Mouse (Mus musculus): ENCODE results near the gene Polr2j.
"Not testable (repeated sequence)": the region's sequence is repeated elsewhere in the genome, so short reads cannot be mapped to it uniquely, and the experiment has no call there.

Polr2j gene

GRCm38 (mm10) chr5:136108486-136108885 is 7.9 kb upstream of the Polr2j start:
- DNase-seq (ENCODE audit: low read depth, low spot score): no peak

DNA sequence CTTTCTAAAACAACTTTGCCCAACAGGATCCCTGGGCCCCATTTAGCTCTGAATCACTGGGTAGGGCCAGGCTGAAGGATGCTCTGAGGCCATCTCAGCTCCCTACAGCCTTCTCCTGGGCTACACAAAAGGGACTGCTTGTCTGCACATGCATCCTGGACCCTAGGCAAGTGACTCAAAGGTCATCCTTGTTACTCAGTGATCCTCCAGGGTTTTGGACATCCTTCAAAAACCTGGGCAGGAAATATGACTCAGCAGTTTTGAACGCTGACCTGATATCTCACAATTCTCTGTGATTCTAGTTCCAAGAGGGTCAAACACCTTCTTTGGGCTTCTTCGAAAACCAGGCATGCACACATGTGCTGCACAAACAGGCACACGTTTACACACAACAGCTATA is 7.4 kb upstream of the Polr2j start:
- no peak for DNase-seq (ENCODE audit: low read depth, low spot score)

DNA sequence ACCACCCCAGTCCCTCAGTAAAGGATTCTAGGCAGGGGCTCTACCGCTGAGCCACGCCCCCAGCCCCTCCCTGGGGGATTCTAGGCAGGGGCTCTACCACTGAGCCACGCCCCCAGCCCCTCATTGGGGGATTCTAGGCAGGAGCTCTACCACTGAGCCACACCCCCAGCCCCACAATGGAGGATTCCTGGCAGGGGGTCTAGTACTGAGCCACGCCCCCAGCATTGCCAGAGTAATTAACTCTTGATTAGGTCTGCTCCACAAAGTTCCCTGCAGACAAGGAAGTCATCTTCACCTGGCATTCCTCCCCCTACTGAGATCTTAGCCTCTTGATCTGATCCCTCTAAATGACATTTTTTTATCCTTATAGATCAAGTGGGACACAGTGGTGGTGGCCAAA is 2.9 kb upstream of the Polr2j start:
- DNase-seq (ENCODE audit: low read depth, low spot score): not testable (repeated sequence)

GRCm38 (mm10) chr5:136116784-136117112 is 317 bp downstream of the Polr2j start:
- no peak for DNase-seq (ENCODE audit: low read depth, low spot score)

DNA sequence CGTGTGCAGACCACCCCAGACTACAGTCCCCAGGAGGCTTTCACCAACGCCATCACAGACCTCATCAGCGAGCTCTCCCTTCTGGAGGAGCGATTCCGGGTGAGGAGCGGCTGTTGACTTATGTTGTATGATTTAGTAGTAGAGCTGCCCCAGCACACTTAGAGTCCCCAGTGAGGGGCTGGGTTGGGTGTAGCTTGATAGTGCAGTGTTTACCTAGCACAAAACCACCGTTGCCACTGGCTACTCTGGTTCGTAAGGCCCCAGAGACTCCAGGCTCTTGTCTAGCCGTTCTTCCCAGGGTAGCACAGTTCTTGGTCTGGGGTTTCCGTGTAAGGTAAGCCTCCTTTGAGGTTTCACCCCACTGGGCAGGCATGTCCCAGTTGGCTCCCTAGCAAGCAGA is 5.7 kb downstream of the Polr2j start:
- DNase-seq (ENCODE audit: low read depth, low spot score): no peak

DNA sequence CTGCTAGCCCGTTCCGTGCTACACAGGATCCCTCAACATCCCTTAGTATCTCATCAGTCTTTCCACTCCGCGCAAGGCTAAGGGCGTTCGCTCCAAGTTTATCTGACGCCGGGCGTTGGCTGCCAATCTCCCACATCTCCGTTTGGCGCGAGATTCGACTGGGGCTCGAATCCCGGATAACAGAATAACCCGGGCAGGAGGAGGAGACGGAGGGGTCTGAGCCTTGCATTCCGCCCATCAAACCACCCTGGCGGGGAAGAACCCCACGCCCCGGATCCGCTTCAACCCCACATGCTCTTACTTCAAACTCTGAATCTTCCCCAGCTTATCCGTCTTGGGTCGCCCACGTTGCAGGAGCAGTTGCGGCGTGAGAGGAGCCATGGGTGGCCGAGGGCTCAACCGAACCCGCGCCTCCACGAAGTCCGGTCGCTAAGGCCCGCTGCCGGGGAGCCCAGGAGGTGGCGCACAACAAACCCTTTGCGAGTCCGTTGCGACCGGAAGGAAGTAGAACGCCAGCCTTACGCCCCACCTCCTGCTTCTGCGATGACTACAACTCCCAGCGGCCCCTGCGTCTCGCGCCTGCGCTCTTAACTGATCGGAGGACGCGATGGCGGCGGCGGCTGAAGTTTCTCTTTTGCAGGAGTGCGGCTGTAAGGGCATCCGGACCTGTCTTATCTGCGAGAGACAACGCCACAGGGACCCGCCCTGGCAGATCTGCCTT is 19.3 kb downstream of the Polr2j start, which contains the start of the genes Lrwd1 and Alkbh4:
Gene Lrwd1, minus strand, starts transcription at position 504 of the 721 bp plus-strand sequence.
Gene Alkbh4, plus strand, starts transcription at position 576 of the 721 bp plus-strand sequence.
- peak; percentile 98 for DNase-seq (ENCODE audit: low read depth, low spot score)

DNA sequence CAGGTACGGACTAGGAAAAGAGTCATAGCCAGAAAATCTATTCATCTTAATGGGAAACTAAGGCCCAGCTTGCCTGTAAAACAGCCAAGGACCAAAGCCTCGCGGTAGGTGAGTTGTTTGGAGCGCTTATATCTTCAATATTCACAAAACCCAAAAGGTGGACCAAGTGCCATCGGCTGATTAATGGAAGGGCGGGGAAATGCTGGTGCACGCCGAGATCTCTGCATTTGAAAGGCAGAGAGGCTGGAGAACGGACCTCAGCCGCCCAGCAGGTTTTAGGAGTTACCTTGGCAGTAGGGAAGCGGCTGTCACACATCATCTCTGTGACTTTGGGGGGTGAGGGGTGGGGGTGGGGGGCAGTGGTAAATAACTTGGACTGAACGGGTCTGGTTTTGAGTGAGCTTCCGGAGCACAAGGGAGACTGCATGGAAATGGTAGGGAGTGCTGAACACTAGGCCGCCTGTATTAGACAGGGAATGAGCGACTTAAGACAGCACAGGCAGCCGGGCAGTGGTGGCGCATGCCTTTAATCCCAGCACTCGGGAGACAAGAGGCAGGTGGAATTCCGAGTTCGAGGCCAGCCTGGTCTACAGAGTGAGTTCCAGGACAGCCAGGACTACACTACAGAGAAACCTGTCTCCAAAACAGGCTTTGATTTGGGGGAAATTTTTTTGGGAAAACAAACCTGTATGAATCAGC is 20.0 kb downstream of the Polr2j start:
- no peak for DNase-seq (ENCODE audit: low read depth, low spot score)

DNA sequence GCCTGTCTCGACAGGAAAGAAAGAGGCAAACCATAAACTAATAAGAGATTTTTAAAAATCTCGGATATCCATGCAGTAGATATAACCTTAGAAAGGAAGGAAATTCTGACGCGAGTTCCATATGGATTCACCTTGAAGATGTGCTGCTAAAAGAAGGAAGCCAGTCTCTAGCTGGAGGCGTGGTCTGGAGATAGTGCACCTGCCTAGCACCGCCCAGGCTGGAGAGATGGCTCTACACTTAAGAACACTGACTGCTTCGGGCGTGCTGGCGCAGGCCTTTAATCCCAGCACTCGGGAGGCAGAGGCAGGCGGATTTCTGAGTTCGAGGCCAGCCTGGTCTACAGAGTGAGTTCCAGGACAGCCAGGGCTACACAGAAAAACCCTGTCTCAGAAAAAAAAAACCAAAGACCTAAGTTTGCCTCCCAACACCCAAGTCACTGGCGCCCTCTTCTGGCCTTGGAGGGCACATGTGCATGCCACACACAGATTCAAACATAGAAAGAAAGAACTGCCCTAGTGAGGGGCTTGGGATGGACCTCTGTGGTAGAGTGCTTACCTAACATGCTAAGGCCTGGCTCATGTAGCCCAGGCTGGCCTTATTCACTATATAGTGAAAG is 21.3 kb downstream of the Polr2j start:
- peak; percentile 85 for DNase-seq (ENCODE audit: low read depth, low spot score)

DNA sequence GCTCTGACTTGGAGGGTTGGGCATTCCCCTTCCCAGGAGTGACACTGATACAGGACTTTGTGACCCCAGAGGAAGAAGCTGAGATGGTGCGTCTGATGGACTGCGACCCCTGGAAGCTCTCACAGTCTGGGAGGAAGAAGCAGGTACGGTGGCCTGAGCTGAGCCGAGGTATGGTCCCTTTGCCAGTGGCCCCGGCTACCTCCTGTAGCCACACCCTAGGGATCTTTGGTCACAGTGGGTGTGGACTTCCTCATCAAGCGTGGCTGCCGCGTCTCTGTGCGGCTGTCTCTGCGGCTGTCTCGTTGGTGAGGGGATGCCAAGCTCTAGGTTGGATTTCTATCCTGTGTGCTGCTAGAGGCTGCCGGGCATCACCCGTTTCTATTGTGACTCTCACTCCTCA is 23.0 kb downstream of the Polr2j start:
- no peak for DNase-seq (ENCODE audit: low read depth, low spot score)

- DNase-seq (ENCODE audit: low read depth, low spot score): no peak
Observed at GRCm38 (mm10) chr5:136140057-136140482, 23.6 kb downstream of the Polr2j start.

- DNase-seq (ENCODE audit: low read depth, low spot score): peak; percentile 49
Observed at GRCm38 (mm10) chr5:136142746-136143145, 26.3 kb downstream of the Polr2j start.

- peak; percentile 36 for DNase-seq (ENCODE audit: low read depth, low spot score)
Observed at GRCm38 (mm10) chr5:136143161-136143755, 26.8 kb downstream of the Polr2j start.

- DNase-seq (ENCODE audit: low read depth, low spot score): no peak
Observed at GRCm38 (mm10) chr5:136144606-136145430, 28.4 kb downstream of the Polr2j start.

GRCm38 (mm10) chr5:136146936-136147335 is 30.5 kb downstream of the Polr2j start:
- peak; percentile 19 for DNase-seq (ENCODE audit: low read depth, low spot score)

- no peak for DNase-seq (ENCODE audit: low read depth, low spot score)
Observed at GRCm38 (mm10) chr5:136147704-136148103, 31.3 kb downstream of the Polr2j start.

DNA sequence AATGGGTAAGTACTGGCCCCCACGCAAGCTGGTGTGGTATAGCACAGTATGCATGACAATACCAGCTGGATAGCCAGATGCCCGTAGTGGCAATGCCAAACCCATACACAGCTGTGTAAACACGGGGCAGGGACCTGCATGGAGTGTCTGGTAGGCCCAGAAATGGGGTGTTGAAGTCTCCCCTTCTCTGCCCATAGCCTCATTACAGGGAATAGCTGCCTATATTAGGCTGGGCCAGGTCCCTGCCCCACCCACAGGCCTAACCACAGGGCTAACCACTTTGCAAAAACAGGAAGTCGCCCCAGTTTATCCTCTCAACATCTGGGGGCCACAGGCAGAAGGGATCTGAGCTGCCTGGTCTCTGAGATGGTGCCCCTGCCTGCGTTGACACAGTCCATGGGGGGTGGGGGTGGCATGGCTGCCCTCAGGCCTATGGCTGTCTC is 32.7 kb downstream of the Polr2j start:
- DNase-seq (ENCODE audit: low read depth, low spot score): peak; percentile 67

DNA sequence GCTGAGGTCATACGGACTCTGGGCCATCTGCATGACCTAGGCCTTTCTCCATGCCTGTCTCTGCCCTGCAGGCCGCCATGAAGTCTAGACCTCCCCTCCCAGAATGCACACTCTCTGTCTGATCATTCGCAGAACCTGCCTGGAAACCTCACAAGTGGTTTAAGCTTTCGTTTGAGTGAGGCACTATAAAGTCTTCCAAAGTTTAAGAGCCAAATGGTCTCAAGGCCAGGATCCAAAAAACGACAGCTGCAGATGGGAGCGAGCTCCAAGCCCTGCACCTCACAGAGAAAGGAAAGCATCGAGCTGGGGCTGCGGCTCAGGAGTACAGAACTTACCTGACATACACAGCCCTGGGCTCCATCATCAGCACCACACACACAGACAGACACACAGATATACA is 35.9 kb downstream of the Polr2j start:
- no peak for DNase-seq (ENCODE audit: low read depth, low spot score)

DNA sequence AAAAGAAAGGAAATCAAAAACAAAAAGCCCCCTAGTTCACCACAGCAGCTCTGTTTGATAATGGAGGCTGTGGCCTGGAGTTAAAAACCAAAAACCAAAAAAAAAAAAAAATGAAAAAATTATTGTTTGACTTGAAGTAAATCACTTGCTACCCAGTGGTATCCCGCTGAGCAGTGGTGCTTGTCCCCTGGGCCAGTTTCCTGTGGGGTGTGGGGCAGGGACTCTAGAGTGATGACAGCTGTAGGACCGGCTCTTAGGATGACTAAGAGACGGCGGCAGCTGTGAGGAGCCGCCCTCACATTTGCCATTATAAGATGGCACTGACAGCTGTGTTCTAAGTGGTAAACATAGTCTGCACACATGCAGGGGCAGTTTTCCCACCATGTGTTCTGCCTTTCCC is 39.0 kb downstream of the Polr2j start:
- DNase-seq (ENCODE audit: low read depth, low spot score): no peak

DNA sequence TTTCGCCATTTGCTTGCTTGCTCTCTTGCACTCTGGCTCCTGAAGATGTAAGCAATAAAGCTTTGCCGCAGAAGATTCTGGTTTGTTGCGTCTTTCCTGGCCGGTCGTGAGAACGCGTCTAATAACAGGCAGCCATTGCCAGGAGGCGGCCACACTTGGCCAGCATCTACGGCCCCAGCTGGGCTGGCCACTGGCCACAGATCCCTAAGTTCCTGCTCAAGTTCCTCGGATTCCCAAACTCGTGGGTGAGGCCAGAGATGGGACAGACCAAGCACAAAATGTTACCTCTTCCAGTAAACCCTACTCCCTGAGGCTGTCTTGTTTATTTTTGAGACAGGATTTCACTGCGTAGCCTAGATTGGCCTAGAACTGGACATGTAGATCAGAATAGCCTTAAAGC is 43.7 kb downstream of the Polr2j start:
- DNase-seq (ENCODE audit: low read depth, low spot score): not testable (repeated sequence)

DNA sequence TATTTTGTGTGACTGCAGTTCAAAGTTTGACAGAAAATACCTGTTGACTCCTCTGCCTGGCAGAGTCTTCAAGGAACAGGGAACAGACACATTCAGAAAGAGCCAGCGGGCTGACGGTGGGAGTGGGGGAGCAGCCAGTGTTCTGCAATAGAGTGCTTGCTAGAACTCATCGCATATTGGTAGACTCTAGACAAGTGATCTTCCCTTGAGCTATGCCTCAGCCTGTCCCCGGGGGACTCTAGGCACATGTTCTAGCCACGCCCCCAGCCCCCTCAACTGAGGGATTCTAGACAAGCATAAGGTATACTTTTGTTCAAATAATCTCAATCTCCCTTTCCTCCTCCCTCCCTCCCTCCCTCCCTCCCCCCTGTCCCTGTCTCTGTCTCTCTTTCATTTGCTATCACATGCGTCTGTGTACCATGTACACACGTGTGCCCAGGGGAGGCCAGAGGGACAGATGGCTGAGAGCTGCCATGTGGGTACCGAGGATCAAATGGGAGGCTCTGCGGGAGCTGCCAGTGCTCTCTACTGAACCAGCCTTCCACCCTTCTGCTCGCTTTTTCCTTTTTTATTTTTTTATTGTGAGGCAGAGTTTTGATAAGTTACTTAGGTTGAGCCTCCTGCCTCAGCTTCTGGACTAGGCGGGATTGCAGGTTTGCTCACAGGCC is 47.5 kb downstream of the Polr2j start:
- no peak for DNase-seq (ENCODE audit: low read depth, low spot score)

DNA sequence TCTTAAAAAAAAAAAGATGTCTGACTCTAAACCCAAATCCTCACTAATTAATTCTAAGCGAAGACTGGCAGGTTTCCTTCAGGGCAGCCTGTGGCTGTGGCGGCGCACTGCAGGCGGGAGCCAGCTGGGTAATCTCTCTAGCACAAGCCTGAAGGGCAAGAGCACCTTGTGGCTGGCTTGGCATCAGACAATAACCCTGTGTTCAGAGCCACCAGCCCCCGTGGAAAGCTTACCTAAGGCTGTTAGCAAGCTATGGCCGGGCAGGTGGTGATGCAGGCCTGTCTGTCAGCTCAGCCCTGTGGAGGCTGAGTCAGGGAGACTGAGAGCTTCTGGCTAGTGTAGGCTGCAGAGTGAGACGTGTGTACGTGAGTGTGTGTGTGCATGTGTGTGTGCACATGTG is 48.8 kb downstream of the Polr2j start:
- DNase-seq (ENCODE audit: low read depth, low spot score): no peak

Data from A20 (cell line).